Mouse (Mus musculus) neural tube, embryonic 12.5 days (tissue): ENCODE measurements around the gene Dnaaf5. TPM values are rescaled to one million over a fixed set of nuclear protein-coding genes. Genes with fewer than 3 reads are reported as not detected.

Experiments
- ATAC-seq: fragments of 200-750 bp; cut with Nextera tagmentation; 2 replicates; pipeline ENCODE4 v1.8.0; 2017; ENCODE audit warnings: low read depth, mild to moderate bottlenecking, moderate TSS enrichment, moderate library complexity; ENCODE audit not compliant: low FRiP score
- H3K27ac ChIP-seq: fragments of 300-500 bp; sonication (generic); 2 replicates; pipeline ENCODE4 v1.5.1; 2016
- H3K27me3 ChIP-seq: fragments of 300-500 bp; sonication (generic); replicated peaks from 2 replicates; pipeline ENCODE4 v1.6.1; 2016; ENCODE audit warnings: mild to moderate bottlenecking
- H3K36me3 ChIP-seq: fragments of 300-500 bp; sonication (generic); 2 replicates; pipeline ENCODE4 v1.6.1; 2016; ENCODE audit warnings: mild to moderate bottlenecking
- H3K4me1 ChIP-seq: fragments of 300-500 bp; sonication (generic); 2 replicates; pipeline ENCODE4 v1.6.1; 2016
- H3K4me2 ChIP-seq: fragments of 300-500 bp; sonication (generic); replicated peaks from 2 replicates; pipeline ENCODE4 v1.6.1; 2016; ENCODE audit warnings: mild to moderate bottlenecking
- H3K4me3 ChIP-seq: fragments of 300-500 bp; sonication (generic); 2 replicates; pipeline ENCODE4 v1.5.1; 2016
- H3K9ac ChIP-seq: fragments of 300-500 bp; sonication (generic); 2 replicates; pipeline ENCODE4 v1.6.1; 2016; ENCODE audit warnings: mild to moderate bottlenecking
- H3K9me3 ChIP-seq: fragments of 300-500 bp; sonication (generic); 2 replicates; pipeline ENCODE4 v1.6.1; 2016; ENCODE audit warnings: mild to moderate bottlenecking
- WGBS: fragments of 180-500 bp; shearing (Covaris S2); methylation state at CpG from one replicate; pipeline ENCODE4 v1.1.7; 2016; 5-methylcytosine and 5-hydroxymethylcytosine counted together
- polyA plus RNA-seq: library from polyadenylated mRNA; unstranded; fragments of >200 nt; fragmentation: Nextera tagmentation; extraction: Ambion mirVana; gene quantifications from 2 replicates; pipeline ENCODE4 v1.2.1, GENCODE M21; 2016

Gene Dnaaf5
- polyA plus RNA-seq, 1 experiment from 2014 or later = 7.4 TPM

DNA sequence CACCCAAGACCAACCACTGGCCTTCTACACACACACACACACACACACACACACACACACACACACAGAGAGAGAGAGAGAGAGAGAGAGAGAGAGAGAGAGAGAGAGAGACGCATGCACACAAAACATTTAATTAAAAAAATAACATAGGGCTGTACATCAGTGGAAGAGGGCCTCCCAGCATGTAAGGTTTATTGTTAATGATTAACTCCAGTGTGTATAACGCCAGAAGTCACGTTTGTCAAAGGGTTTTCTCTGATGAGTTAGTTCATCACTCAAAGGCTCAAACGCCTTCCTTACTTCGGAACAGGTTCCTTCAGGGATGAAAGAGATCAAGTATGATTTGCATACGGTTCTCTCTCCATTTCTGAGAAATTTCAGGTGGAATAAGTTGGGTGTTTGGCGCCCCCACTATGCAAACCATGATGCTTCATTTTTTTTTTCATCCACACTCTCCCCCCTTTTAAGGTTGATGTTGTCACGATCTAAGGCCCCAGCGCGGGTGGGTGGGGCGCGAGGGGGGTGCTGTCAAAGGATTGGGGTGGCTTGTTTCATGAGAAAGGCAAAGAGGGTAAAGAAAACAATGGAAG is 21.5 kb upstream of the Dnaaf5 start:
- Histone ChIP-seq H3K36me3 (peaks cover 3% of the 10 kb centered on the region; the same call in 1 of the 2 replicates), H3K4me3 (peak overlapping the region; percentile 46), H3K4me2 (peak overlapping the region; percentile 81), H3K27me3 (peaks cover 12% of the 10 kb centered on the region; the same call in 1 of the 2 replicates), H3K27ac (no peak overlapping the region), H3K4me1 (peaks cover 5% of the 10 kb centered on the region; the same call in 1 of the 2 replicates), H3K9ac (peak overlapping the region; percentile 62), H3K9me3 (no peaks in the 10 kb centered on the region)
- 37% methylated on average over 12 of the region's 12 CpGs for WGBS
- no peak for ATAC-seq

DNA sequence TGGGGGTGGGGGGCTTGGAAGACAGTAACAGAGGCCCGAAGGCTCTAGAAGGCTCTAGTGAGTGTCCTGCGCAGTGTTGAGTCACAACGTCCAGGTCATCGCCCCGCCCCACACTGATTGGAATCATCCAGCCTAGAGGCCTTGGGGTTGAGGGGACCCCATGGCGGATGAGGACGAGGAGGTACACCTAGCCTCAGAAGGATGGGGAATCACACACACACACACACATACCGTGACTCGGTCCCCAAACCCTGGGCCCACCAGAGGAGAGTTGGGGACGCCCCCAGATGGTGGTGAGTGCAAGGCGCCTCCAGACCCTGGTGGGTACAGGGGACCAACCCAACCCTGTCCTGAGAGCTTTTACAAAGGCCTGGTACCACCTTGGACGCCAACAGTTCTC is 20.9 kb upstream of the Dnaaf5 start:
- Histone ChIP-seq H3K27ac (no peak overlapping the region), H3K4me3 (peak overlapping the region; percentile 46), H3K4me2 (peak overlapping the region; percentile 81), H3K4me1 (peaks cover 5% of the 10 kb centered on the region; the same call in 1 of the 2 replicates), H3K9me3 (no peaks in the 10 kb centered on the region), H3K27me3 (peaks cover 12% of the 10 kb centered on the region; the same call in 1 of the 2 replicates), H3K36me3 (peaks cover 3% of the 10 kb centered on the region; the same call in 1 of the 2 replicates), H3K9ac (peak overlapping the region; percentile 62)
- ATAC-seq = peak; percentile 53
- WGBS = 14% methylated on average over 12 of the region's 12 CpGs

DNA sequence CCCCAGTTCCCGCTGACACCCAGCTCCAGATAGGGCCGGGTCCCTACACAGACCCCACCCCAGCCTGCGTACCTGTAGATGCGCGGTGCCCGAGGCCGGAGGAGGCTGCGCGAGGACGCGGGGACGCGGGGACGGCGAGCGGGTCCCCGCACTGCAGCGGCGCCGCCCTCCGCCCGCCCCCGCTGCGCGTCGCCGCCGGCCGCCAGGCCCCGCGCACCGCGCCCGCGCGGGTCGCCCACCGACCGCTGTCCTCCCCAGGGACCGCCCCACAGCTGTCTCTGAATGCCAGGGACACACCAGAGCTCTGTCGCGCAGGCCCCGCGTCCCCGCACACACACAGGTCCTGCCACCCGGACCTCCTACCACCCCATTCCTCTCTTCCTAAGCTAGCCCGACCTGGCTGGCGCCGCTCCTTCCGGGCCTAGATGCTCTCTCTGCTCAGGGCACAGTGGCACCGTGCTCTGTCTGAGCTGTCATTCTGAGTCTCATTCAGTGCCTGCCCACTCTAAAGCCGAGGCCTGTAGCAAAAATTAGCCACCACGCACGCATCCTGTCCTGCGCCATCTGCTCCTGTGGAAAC is 20.4 kb upstream of the Dnaaf5 start:
- peaks cover 12% of the 10 kb centered on the region; the same call in 1 of the 2 replicates for H3K27me3 ChIP-seq
- H3K4me2 ChIP-seq = peak overlapping the region; percentile 81
- no peaks in the 10 kb centered on the region for H3K9me3 ChIP-seq
- H3K9ac ChIP-seq = peak overlapping the region; percentile 62
- peaks cover 5% of the 10 kb centered on the region; the same call in 1 of the 2 replicates for H3K4me1 ChIP-seq
- WGBS = 4% methylated on average over 53 of the region's 55 CpGs
- H3K4me3 ChIP-seq = peak overlapping the region; percentile 46
- no peak overlapping the region for H3K27ac ChIP-seq
- peaks cover 3% of the 10 kb centered on the region; the same call in 1 of the 2 replicates for H3K36me3 ChIP-seq
- peak; percentile 72 for ATAC-seq

DNA sequence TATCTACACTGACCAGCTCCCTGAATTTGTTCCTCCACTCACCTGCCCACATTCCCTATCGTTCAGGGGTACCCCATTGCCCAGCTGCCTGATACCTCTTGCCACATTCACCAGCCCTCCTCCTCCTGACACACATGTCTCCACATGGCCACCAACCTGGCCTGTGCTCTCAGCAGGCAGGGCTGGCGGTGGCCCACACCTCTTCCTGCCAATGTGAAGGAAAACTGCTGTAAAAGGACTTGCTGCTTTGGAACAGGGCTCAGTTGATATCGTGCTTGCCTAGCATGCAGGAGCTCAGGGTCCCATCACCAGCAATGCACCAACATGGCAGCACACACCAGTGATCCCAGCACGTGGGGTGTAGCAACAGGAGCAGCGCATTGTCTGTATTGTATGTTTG is 19.7 kb upstream of the Dnaaf5 start:
- no peak overlapping the region for H3K4me3 ChIP-seq
- ATAC-seq = no peak

DNA sequence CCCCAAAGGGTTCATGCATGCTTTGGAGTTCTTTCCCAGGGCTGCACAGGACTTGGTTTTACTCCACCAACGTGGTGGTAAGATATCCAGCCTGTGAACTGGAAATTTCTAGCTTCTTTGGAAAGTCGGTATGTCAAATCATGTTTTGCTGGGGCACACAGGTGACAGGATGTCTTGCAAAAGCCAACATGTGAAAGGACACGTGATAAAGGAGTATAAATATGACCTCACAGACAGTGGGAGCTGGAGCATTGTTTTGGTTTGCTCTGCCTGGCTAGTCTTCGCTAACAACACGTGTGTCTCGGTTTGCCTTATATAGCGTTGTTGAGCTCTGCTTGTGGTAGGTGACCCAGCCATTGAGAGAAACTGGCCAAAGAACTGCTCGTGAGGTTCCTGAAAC is 15.5 kb upstream of the Dnaaf5 start:
- no peaks in the 10 kb centered on the region for H3K36me3 ChIP-seq
- peaks cover 6% of the 10 kb centered on the region; the same call in 1 of the 2 replicates for H3K27me3 ChIP-seq
- H3K9ac ChIP-seq = no peak overlapping the region
- no peak overlapping the region for H3K4me2 ChIP-seq
- 82% methylated on average over 8 of the region's 8 CpGs for WGBS
- ATAC-seq = no peak
- H3K27ac ChIP-seq = no peak overlapping the region
- H3K4me3 ChIP-seq = no peak overlapping the region
- H3K9me3 ChIP-seq = no peaks in the 10 kb centered on the region
- no peaks in the 10 kb centered on the region for H3K4me1 ChIP-seq

More for the DNA sequence above, 19.7 kb upstream of the Dnaaf5 start:
- peaks cover 1% of the 10 kb centered on the region; the same call in 1 of the 2 replicates for H3K36me3 ChIP-seq
- H3K9me3 ChIP-seq = no peaks in the 10 kb centered on the region
- peaks cover 12% of the 10 kb centered on the region; the same call in 1 of the 2 replicates for H3K27me3 ChIP-seq
- no peak overlapping the region for H3K27ac ChIP-seq
- WGBS = 82% methylated on average over 5 of the region's 5 CpGs
- H3K9ac ChIP-seq = no peak overlapping the region
- peaks cover 5% of the 10 kb centered on the region; the same call in 1 of the 2 replicates for H3K4me1 ChIP-seq
- peak overlapping the region; percentile 81; the same call in 1 of the 2 replicates for H3K4me2 ChIP-seq

DNA sequence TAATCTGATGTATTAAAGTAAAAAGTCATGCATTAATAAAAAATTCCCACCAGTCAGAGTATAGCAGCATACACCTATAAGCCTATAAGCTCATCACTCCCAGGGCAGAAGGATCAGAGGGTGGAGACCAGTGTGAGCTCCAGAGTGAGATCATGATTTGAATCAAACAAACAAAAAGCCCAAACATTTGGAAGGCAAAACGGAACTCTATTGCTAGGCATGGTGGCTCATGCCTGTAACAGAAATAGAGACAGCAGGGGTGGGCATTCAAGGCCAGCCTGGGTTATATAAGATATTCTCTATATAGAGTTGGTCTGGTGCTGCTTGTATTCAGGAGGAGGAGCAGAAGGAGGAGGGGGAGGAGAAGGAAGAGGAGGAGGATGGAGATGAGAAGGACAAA is 13.7 kb upstream of the Dnaaf5 start:
- Histone ChIP-seq H3K4me3 (no peak overlapping the region), H3K9ac (no peak overlapping the region), H3K4me1 (no peaks in the 10 kb centered on the region), H3K27ac (no peak overlapping the region), H3K4me2 (no peak overlapping the region), H3K9me3 (no peaks in the 10 kb centered on the region), H3K27me3 (no peaks in the 10 kb centered on the region), H3K36me3 (no peaks in the 10 kb centered on the region)
- no peak for ATAC-seq
- 63% methylated on average over 1 of the region's 1 CpGs for WGBS

DNA sequence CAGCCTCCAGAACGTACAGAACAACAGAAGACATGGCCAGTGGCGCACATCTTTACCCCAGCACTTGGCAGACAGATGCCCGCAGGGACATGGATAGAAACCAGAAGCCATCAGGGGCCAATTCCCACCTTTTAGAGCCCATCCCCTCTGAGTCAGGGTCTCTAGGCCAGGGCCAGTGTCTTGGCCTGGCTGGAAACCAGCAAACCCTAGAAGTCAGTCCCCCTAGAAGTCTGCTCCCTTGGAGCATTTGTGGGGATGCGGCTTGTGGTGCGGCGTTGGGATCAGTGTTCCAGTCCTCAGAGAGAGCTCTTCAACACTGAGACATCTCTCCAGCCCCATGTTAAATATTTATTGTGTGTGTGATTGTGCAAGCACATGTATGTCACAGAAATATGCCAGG is 12.8 kb upstream of the Dnaaf5 start:
- H3K9me3 ChIP-seq = no peaks in the 10 kb centered on the region
- no peak overlapping the region for H3K27ac ChIP-seq
- no peaks in the 10 kb centered on the region for H3K4me1 ChIP-seq
- H3K4me3 ChIP-seq = no peak overlapping the region
- no peak for ATAC-seq
- H3K9ac ChIP-seq = no peak overlapping the region
- H3K4me2 ChIP-seq = no peak overlapping the region
- H3K27me3 ChIP-seq = no peaks in the 10 kb centered on the region
- no peaks in the 10 kb centered on the region for H3K36me3 ChIP-seq
- 90% methylated on average over 6 of the region's 6 CpGs for WGBS

DNA sequence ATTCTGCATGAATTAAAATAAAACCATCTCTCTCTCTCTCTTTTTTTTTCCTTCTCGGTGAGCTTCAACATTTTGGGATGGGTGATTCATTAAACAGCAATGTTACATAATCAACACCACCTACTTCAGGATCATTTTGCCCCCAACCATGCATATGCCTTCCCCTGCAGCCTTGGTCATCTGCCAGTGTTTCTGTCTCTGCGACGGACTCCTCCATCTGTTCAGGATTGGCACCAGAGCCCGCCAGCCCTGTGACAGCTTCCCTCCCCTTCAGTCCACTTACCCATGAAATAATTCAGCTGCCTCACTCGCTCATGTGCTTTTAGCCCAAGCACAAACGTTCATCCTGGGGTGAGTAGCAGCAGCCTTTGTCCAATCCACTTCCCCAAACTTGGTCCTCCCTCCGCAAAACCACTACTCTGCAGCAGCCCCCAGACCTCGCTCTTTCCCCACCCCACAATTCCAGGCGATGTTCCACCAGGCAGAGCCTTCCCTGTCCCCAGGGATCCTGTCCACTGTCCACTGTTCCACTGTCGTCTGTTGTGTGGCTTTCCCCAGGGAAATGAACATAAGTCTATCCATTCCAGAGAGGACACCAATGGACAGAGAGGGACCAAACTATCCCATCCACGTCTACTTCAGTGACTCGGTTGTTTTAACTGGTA is 11.6 kb upstream of the Dnaaf5 start:
- Histone ChIP-seq H3K4me2 (no peak overlapping the region), H3K4me1 (no peaks in the 10 kb centered on the region), H3K27ac (no peak overlapping the region), H3K9ac (no peak overlapping the region), H3K27me3 (no peaks in the 10 kb centered on the region), H3K36me3 (no peaks in the 10 kb centered on the region), H3K9me3 (no peaks in the 10 kb centered on the region), H3K4me3 (no peak overlapping the region)
- ATAC-seq = no peak
- WGBS = 74% methylated on average over 12 of the region's 12 CpGs

DNA sequence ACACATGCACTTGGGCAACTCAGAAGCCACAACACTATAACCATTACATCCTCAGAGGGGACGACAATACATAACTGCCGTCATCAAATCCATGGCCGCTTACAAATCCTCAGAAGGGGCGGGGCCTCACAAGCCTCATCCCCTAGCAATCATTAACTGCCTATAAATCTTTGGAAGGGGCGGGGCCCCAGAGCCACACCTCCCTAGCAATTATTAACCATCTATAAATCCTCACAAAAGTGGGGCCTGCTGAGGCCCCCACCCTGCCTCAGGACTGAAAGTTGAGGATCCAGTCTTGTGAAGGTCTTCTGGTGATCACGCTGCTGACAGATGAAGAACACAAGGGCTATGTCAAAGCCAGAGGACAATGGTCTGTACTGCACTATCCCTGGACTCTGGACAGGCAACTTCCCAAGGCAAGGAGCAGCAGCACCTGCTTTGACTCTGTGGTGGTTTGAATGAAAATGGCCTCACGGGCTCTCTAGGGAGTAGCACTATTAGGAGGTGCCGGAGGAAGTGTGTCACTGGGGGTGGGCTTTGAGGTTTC is 11.0 kb upstream of the Dnaaf5 start:
- 81% methylated on average over 8 of the region's 8 CpGs for WGBS
- ATAC-seq = no peak
- no peak overlapping the region for H3K27ac ChIP-seq

DNA sequence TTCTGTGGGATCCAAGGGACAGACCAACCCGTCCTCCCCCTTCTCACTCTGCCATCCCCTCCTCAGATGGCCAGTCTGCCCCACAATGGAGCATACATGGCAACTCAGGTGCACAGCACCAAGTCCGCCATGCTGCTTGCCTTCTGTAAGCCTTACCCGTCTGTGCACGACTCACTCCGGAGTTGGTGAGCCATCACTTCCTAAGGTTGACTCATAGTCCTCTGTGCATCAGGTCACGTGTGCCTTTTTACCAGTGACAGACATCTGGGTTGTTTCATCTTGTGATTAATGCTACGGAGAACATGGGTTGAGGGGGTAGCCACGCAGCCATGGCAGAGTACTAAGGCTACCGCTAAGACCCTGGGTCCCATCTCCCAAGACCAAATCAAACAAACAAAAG is 9.4 kb upstream of the Dnaaf5 start:
- no peak for ATAC-seq

More for the DNA sequence above, 11.0 kb upstream of the Dnaaf5 start:
- Histone ChIP-seq H3K36me3 (no peaks in the 10 kb centered on the region), H3K4me2 (no peak overlapping the region), H3K4me1 (no peaks in the 10 kb centered on the region), H3K4me3 (no peak overlapping the region), H3K9me3 (no peaks in the 10 kb centered on the region), H3K9ac (no peak overlapping the region), H3K27me3 (no peaks in the 10 kb centered on the region)

DNA sequence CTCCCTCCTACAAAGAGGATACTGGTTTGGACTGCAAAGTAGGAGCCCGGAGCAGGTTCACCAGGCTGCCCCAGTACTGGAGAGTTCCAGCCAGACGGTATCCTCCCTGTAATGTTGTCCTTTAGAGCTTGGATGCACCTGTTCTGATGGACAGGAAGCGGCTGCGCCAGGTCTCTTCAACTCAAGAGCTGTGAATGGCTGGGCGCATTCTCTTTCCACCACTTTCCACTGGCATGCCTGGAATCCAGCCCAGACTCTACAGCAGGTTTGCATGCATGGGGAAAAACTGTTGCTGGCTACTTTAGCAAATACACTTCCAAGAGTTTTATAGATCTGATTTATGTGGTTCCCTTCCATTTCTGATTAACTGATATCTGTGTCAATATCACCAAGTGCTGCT is 8.7 kb upstream of the Dnaaf5 start:
- no peak overlapping the region for H3K9ac ChIP-seq
- 78% methylated on average over 5 of the region's 5 CpGs for WGBS
- H3K27ac ChIP-seq = no peak overlapping the region
- no peaks in the 10 kb centered on the region for H3K27me3 ChIP-seq
- no peak overlapping the region for H3K4me2 ChIP-seq
- no peak for ATAC-seq
- H3K9me3 ChIP-seq = no peaks in the 10 kb centered on the region
- no peaks in the 10 kb centered on the region for H3K4me1 ChIP-seq
- H3K4me3 ChIP-seq = no peak overlapping the region
- no peaks in the 10 kb centered on the region for H3K36me3 ChIP-seq

More for the DNA sequence above, 9.4 kb upstream of the Dnaaf5 start:
- no peaks in the 10 kb centered on the region for H3K36me3 ChIP-seq
- no peaks in the 10 kb centered on the region for H3K27me3 ChIP-seq
- H3K4me1 ChIP-seq = no peaks in the 10 kb centered on the region
- 84% methylated on average over 9 of the region's 9 CpGs for WGBS
- H3K4me3 ChIP-seq = no peak overlapping the region
- H3K4me2 ChIP-seq = no peak overlapping the region
- H3K27ac ChIP-seq = no peak overlapping the region
- no peak overlapping the region for H3K9ac ChIP-seq
- H3K9me3 ChIP-seq = no peaks in the 10 kb centered on the region

DNA sequence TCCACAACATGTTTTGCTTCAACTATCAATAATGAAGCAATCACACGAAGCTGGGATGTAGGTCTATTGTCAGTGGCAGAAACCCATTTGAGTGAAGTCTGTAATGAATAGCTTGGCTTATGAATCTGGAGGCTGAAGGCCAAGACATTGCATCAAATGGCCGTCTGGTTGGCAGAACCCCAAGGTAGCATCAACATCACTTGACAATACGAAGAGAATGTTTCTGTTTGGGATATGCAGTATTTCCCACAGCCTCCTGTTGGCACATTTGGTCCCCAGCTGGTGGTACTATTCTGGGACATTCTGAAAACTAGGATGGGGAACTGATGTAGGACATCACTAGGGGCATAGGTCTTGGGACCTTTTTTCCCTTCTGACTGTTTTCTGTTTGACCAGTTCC is 6.1 kb upstream of the Dnaaf5 start:
- WGBS = 88% methylated on average over 3 of the region's 3 CpGs
- Histone ChIP-seq H3K4me2 (no peak overlapping the region), H3K4me3 (no peak overlapping the region), H3K9ac (no peak overlapping the region), H3K36me3 (no peaks in the 10 kb centered on the region), H3K27me3 (no peaks in the 10 kb centered on the region), H3K9me3 (no peaks in the 10 kb centered on the region), H3K4me1 (0 out of 2 replicates have a peak, but pooled peaks cover 3% of the 10 kb centered on the region), H3K27ac (no peak overlapping the region)
- ATAC-seq = no peak
